Comparison of ENCODE assay signal across 13 mouse cellular contexts in the genomic region with DNA sequence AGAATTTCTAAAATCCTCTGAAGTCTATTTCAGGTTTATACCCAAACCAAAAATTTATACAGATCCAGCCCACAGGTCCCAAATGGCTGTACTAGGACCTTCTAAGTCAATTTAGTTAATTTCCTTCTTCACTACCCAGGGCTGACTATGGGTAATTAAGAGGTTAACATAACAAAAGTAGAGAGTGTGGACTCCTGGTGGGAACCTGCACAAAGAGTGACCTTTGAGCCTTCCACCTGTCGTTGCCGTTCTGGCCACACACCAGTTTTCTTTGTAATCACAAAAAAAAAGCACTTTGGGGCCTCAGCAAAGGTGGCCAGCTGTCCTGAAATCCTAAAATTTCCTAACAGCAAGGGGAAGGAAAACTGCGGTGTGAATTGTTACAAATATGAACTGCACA.
"Had no signal": no experiment of that assay in that cellular context is flagged by ENCODE, and none has a peak within 500 bp of the region (broad histone marks: within the 10 kb centered on the region; RNA-seq: fewer than 3 reads in every experiment).

No protein-coding gene starts in this region.

- H3K27ac ChIP-seq: kidney, postnatal 0 days; layer of hippocampus, adult 2 months; limb, embryonic 12.5 days; liver, embryonic 13.5 days; midbrain, embryonic 10.5 days; neural tube, embryonic 15.5 days; stomach, postnatal 0 days had no signal

- H3K36me3 ChIP-seq: limb, embryonic 12.5 days; liver, embryonic 13.5 days; midbrain, embryonic 10.5 days; neural tube, embryonic 15.5 days had no signal

- DNase-seq: liver, embryonic 13.5 days; lung, embryonic 14.5 days; lung, postnatal 10 days; lung, postnatal 4 days; midbrain, embryonic 14.5 days; thymus, postnatal 4 days had no signal

- H3K4me3 ChIP-seq: layer of hippocampus, adult 2 months; limb, embryonic 12.5 days; liver, embryonic 13.5 days; midbrain, embryonic 10.5 days; myocyte; neural tube, embryonic 15.5 days had no signal

- H3K4me2 ChIP-seq: limb, embryonic 12.5 days; liver, embryonic 13.5 days; lung, embryonic 14.5 days; neural tube, embryonic 15.5 days had no signal

- H3K27me3 ChIP-seq: limb, embryonic 12.5 days; liver, embryonic 13.5 days; neural tube, embryonic 15.5 days had no signal

- H3K9ac ChIP-seq: limb, embryonic 12.5 days; liver, embryonic 13.5 days; lung, embryonic 14.5 days; neural tube, embryonic 15.5 days had no signal

- H3K4me1 ChIP-seq: limb, embryonic 12.5 days; liver, embryonic 13.5 days; midbrain, embryonic 10.5 days; neural tube, embryonic 15.5 days had no signal

- H3K9me3 ChIP-seq: limb, embryonic 12.5 days; liver, embryonic 13.5 days; midbrain, embryonic 10.5 days; neural tube, embryonic 15.5 days had no signal
